Mouse (Mus musculus) embryonic fibroblast, embryonic 13.5 days (primary cell): ENCODE measurements around the gene Slc9a3r1.

ENCODE experiments used
- CTCF ChIP-seq: IDR thresholded peaks from 2 replicates; pipeline ENCODE4 v1.5.1; 2011; ENCODE audit warnings: mild to moderate bottlenecking, control low read depth, low read length, moderate library complexity, borderline replicate concordance; ENCODE audit not compliant: insufficient read depth
- POLR2A ChIP-seq: IDR thresholded peaks from 2 replicates; pipeline ENCODE4 v1.6.1; 2011; ENCODE audit warnings: low read depth, mild to moderate bottlenecking, control low read depth, low read length, moderate library complexity

DNA sequence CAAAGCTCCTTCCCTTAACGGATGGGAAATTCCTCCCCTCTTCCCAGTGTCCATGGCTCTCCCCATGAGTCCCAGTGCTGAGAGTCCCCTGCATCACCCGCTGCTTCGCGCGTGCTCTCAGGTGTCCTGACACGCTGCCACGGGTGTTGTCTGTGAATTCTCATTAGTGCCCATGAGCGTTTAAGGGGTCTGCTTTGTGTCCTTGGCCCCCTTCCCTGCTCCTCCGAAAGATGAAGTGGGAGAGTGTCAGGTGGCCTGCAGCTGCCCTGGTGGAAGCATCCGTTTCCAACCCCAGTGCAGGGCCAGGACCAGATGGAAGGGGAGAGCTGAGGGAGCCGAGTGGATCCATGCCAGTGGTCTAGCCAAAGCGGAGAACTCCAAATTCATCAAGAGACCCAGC is 45.0 kb downstream of the Slc9a3r1 start:
- no peak for TF ChIP-seq CTCF
- TF ChIP-seq POLR2A = no peak
